Mouse (Mus musculus): ENCODE measurements around the gene Fcgr1.
"Not testable (repeated sequence)": the region's sequence is repeated elsewhere in the genome, so short reads cannot be mapped to it uniquely, and the experiment has no call there.

Fcgr1 gene

DNA sequence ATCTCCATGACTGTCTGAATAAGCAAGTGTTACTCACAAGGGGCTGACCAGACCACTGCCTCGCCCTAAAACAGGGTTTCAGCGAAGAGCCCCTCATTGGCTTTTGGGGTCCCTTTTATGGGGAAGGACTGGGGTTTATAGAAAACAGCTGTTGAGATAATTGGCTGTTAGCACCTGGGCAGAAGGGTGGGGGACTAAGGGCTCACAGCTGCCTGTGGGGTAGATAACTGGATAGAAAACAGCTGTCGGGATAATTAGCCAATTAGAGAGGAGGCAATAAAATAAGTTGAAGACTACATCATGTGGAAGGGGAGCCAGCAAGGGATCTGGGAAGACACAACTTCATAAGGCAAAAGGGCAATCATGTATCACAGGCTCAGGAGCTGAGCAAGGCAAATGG, 42.9 kb downstream of the Fcgr1 start:
- CTCF ChIA-PET = no interaction called here

DNA sequence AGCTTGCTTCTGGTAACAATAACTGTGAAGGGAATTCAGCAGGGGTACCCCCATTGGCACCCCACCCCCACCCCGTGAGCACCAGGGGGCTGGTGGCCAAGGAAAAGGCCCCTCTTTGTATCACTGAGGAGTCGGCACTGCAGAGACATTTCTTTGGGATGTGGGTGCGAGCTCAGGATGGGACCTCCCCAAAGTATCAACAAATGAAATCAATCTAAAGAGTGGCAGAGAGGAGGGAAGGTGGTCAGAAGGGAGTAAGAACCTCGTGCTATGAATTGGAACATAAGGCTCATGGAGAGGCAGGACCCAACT, 44.8 kb downstream of the Fcgr1 start:
- CTCF ChIA-PET = no interaction called here

DNA sequence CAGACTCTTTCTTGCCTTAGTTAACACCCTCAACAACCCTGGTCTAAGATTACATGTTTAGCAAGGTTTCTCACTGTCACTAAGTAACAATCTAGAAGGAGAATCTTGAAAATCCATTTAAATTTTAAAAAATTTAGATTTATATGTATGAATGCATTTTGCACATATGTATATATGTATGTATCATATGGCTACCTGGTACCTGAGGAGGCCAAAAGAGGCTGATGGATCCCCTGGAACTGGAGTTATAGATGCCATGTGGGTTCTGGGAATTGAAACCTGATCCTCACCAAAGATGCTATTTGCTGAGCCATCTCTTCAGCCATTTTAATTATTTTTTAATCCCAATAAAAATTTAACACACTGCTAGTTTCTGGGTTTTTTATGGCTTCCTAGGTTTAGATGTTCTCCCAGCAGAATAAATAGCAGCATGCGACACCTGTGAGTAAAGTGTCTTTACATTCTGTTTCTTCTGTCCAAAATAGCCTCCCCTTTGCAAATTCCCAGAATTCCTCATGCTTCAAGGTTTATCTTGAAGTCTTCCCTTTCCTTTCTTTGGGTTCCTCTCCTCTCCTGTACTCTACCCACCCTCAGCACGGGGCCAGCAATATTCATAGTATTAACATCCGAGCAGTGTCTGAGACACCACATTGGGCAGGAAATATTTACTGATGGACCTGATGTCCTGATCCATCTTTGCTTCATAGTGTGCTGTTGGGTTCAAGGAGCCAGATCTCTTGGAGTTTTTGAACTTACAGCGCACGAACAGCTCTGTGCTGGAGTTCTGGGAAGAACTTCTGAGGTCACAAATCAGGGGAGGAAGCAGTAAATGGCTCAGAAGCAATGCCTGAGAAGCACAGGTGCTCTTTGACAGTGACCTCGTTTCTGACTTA, 45.4 kb downstream of the Fcgr1 start:
- CTCF ChIA-PET = no interaction called here

DNA sequence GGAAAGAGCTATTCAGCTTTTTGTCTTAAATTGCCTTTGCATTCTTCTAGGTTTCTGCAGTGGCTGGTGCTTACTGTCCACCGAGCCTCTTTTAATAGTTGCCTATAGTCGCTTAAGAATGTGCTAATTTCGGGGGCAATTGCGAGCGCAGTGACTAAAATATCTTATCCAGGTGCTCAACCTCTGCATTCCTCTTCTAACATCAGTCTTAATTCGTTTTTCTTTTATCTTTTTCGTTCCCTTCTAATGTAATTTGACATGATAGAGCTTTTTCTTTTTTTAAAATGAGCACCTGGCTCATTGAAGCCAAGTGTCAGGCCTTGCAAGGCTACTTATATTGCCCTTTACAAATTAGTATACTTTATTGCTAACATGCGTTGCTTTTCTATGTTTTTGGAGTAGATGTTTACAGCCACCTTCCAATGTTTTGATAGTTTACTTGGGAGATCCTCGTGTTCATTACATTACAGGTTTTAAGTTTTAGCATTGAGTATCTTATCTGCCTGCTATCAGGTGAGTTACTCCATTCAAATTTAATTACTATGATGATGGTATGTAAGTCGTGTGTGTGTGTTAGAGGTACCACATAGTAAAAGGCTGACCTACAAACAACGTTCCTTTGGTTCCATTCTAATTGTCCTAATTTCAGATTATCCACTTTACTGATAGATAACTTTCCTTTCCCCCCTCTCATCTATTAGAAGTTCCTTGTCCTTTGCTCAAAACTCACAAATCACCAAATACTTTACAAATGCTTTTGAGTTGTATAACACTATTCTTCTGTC, 46.2 kb downstream of the Fcgr1 start:
- CTCF ChIA-PET = interaction anchor here (0.6 kb wide), 1 partner anchor 93 kb away, joined by 5 read pairs; no protein-coding TSS in a partner anchor

DNA sequence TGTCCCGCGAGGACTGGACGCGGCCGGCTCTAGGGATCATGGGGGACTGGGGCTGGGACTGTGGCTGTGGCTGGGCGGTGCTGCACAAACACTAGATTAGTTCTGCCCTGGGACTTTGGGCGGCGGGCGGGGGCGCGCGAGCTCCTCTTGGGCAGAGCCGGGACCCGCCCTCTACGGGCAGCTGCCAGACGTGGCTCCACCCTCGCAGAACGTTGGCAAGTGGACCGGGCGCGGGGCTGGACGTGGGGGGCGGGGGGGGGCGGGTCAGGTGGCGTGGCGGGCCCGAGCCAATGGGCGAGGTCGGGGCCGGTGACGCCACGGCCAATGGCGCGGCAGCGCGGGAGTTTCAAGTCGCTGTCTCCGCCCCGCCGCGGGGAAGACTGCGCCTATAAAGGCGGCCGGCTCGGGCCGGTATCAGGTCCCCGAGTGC, 47.3 kb downstream of the Fcgr1 start, which contains the start of gene Hist2h3c1:
Gene Hist2h3c1 (plus strand): TSS at position 259 of the 430 bp plus-strand sequence.
- CTCF ChIA-PET = not testable (repeated sequence)

DNA sequence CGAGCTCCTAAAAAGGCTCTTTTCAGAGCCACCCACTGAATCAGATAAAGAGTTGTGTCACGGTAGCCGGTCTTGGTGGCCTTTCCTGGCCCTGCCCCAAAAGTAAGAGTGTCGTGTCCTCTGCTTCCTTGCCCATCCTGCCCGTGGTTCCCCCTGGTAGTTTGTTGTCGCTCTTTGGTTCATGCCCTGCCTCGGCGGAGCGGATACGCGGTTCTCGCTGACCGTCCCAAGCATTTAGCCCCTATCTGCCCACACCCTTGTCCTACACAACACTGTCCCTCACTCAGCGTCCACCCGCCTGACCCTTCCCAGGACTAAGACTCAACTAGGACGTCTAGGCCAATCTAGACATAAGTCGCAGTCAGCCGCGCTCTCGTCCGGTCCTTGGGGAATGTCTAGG, 47.8 kb downstream of the Fcgr1 start:
- CTCF ChIA-PET = not testable (repeated sequence)

DNA sequence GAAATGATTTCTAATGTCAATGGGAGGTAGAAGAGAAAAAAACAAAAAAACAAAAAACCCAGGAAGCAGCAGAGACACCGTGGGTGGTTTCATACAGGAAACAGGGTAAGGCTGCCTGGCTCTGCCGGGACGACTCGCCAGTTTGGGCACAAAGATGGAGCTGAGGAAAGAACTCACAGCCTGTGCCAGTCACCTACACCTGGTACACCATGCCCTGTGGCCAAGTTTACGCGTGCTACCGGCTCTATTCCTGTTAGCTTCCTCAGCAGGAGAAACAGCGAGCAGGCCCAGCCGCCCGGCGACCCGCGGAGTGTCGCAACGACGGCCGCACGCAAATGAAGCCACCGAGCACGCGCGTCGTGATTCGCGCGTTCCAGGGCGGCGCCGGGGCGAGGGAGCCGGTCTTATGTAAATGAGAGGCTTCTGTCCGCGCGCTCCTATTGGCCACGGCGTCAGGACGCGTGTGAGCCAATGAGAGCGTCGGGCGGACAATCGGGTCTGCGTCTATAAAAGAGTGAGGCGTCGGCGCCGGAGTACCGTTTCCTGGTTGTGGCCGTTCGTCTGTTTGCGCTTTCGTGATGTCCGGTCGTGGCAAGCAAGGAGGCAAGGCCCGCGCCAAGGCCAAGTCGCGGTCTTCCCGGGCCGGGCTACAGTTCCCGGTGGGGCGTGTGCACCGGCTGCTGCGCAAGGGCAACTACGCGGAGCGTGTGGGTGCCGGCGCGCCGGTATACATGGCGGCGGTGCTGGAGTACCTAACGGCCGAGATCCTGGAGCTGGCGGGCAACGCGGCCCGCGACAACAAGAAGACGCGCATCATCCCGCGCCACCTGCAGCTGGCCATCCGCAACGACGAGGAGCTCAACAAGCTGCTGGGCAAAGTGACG, 48.5 kb downstream of the Fcgr1 start, which contains the start of gene Hist2h2aa1:
Gene Hist2h2aa1 (plus strand): TSS at position 495 of the 884 bp plus-strand sequence.
- CTCF ChIA-PET = not testable (repeated sequence)

DNA sequence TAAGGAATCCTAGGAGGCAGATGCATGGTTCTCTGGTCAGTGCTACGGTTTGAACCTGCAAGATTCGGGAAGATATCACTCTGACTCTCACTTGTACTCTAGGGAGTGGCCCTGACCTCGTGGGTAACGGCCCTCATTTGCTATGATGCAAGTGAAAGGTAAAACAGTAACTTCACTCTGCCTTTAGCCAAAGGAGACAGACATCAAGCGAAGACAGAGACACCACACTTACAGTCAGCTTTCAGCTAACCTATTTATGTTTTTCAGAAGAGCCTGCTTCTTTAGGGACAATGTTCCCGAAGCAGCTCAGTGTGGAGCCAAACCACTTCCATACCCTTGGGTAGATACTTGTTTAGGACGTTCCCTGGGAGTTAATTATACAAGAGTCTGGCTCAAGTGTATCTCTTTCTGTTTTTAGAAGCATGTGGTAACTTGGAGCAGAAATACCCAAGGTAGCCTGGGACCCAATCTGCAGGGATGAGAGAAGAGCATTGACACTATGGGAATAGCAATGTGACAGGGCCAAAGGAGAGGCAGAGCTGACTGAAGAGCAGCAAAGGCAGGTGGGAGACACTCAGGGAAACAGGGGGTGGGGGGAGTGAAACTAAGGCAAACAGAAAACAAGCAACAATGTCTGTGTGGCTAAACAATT, 49.7 kb downstream of the Fcgr1 start:
- CTCF ChIA-PET = interaction anchor here (0.5 to 1.2 kb wide), 2 partner anchors 20 to 64 kb away, joined by 3 to 5 read pairs; no protein-coding TSS in a partner anchor

DNA sequence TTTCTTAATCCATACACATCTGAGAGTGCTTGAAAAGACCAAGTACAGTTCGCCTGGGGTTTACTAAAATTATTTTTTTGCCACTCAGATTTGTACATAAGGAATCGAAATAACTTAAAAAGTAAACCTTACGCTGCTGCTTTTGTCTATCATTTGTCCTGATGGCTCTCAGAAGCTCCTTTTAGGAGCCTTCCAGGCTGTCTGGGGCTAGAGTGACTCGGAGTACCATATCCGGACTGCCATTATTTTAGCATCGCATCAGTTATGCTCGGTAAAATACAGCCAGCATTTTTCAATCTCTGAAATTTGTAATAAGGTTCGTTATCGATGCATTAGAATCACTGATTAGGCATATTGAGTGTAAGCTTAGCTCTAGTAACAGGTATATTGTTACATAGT, 53.0 kb downstream of the Fcgr1 start:
- CTCF ChIA-PET = interaction anchor here (0.6 to 0.7 kb wide), 2 partner anchors 42 to 505 kb away, joined by 4 to 6 read pairs; no protein-coding TSS in a partner anchor

DNA sequence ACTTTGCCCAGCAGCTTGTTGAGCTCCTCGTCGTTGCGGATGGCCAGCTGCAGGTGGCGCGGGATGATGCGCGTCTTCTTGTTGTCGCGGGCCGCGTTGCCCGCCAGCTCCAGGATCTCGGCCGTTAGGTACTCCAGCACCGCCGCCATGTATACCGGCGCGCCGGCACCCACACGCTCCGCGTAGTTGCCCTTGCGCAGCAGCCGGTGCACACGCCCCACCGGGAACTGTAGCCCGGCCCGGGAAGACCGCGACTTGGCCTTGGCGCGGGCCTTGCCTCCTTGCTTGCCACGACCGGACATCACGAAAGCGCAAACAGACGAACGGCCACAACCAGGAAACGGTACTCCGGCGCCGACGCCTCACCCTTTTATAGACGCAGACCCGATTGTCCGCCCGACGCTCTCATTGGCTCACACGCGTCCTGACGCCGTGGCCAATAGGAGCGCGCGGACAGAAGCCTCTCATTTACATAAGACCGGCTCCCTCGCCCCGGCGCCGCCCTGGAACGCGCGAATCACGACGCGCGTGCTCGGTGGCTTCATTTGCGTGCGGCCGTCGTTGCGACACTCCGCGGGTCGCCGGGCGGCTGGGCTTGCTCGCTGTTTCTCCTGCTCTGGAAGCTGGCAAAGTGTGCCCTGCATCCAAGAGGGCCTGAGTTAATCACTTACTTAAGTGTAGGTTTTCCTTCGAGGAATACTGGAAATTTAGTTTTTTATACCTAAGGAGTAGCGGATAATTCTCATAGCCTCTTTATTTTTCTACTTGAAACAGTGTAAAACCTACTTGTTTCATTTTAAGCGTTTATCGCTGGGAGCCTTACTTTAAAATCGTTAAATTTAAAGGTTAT, 53.6 kb downstream of the Fcgr1 start, which contains the start of gene Hist2h2aa2:
Gene Hist2h2aa2 (minus strand): TSS at position 328 of the 850 bp plus-strand sequence.
- CTCF ChIA-PET = interaction anchor here (0.7 kb wide), 1 partner anchor 505 kb away, joined by 6 read pairs; no protein-coding TSS in a partner anchor

DNA sequence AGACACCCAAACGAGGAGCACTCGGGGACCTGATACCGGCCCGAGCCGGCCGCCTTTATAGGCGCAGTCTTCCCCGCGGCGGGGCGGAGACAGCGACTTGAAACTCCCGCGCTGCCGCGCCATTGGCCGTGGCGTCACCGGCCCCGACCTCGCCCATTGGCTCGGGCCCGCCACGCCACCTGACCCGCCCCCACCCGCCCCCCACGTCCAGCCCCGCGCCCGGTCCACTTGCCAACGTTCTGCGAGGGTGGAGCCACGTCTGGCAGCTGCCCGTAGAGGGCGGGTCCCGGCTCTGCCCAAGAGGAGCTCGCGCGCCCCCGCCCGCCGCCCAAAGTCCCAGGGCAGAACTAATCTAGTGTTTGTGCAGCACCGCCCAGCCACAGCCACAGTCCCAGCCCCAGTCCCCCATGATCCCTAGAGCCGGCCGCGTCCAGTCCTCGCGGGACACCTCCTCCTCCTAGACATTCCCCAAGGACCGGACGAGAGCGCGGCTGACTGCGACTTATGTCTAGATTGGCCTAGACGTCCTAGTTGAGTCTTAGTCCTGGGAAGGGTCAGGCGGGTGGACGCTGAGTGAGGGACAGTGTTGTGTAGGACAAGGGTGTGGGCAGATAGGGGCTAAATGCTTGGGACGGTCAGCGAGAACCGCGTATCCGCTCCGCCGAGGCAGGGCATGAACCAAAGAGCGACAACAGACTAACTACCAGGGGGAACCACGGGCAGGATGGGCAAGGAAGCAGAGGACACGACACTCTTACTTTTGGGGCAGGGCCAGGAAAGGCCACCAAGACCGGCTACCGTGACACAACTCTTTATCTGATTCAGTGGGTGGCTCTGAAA, 54.6 kb downstream of the Fcgr1 start, which contains the start of gene Hist2h3c2:
Gene Hist2h3c2 (minus strand): TSS at position 174 of the 840 bp plus-strand sequence.
- CTCF ChIA-PET = not testable (repeated sequence)

DNA sequence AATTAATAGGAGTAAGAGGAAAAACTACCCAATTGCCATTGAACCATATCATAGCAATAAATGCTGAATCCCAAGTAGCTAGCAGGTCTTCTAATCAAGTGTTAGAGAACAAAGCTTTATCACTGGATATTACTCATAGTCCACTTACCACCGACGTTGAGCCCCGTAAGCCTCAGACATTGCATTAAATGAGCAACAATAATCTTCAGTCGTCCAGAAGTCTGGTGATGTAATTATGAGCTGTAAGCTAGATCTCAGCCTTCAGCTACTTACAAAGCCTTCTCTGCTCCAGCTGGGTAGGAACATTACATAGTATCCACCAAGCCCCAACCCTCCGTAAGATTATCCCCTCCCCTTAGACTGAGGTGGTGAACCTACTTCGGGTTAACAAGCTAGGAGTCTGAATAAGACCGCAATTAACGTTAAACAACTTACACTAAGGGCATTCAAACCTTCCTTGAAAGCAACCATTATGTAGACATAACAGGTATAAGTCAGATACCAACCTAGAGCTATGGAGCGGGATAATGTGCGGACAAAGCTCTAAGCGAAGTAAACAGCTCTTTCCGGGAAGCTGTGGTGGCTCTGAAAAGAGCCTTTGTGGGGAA, 55.8 kb downstream of the Fcgr1 start:
- CTCF ChIA-PET = interaction anchor here (0.6 to 0.9 kb wide), 2 partner anchors 45 to 90 kb away, joined by 4 read pairs; no protein-coding TSS in a partner anchor

DNA sequence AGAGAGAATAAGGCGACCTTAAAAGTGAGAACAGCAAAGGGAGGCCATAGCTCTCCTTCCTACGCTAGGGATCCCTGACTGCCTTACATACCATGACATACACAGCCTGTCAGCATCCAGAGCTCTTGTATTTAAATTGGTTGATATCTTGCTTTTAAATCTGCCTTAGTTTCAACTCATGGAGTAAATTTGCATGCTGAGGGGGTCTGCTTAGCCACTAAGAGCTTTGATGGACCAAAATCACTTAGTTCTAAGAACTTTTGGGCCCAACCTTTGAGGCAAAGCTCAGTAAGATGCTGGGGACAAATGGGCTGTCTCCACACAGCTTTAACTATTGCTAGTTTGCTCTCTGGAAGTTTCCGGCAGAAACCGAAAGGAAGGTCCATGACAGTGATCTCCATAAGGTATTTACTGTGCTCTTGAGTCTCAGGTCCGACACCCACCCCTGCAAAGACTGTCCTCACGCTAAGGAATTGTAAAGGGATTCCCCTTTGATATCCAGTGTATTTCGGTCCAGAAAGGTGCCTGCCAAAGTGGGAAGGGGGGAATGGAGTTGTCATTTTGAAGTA, 56.4 kb downstream of the Fcgr1 start:
- CTCF ChIA-PET = interaction anchor here (0.6 to 1.5 kb wide), 3 partner anchors 24 to 90 kb away, joined by 3 to 4 read pairs (median 4); no protein-coding TSS in a partner anchor

DNA sequence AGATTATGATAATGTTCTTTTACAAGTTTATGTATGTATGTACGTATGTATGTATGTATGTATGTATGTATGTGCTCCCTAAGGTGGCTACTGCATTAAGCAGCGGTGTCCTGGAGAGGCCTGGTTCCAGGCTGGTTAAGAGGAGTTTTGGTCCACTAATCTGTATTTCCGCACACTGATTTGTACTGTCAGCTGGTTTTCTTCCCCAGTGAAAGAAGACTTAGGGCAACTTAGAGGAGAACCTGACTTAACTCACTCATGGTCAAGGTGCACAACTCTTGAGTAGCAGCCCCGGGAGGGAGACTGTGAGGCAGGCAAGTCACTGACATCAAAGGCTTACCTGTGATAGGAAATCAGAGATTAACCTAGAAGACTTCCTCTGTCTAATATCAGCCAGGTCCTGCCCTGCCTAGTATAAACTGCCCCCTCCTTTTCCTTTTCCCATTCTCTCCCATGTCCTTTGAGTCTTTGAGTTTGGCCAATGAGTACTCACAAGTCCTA, 56.9 kb downstream of the Fcgr1 start:
- CTCF ChIA-PET = interaction anchor here (0.6 to 1.5 kb wide), 4 partner anchors 23 to 376 kb away, joined by 3 to 4 read pairs (median 4); no protein-coding TSS in a partner anchor

DNA sequence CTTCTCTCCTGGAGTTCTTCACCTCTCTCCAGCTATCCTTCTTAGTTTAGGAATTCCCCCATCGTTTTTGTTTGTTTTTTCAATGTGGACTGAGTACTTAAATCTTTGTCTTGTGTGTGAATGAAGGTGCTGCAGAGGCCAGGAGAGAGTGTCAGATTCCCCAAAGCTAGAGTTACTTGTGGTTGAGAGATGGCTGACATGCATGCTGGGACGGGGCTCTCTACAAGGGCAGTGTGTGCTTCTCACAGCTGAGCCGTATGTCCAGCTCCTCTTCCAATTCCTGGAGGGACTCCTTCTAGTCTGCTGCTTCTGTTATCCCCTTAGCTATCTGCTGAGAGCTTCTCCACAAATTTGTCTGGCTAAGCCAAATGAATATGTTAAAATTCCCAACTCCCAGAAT, 57.9 kb downstream of the Fcgr1 start:
- CTCF ChIA-PET = interaction anchor here (0.7 to 1.5 kb wide), 2 partner anchors 26 to 43 kb away, joined by 3 to 5 read pairs; no protein-coding TSS in a partner anchor

DNA sequence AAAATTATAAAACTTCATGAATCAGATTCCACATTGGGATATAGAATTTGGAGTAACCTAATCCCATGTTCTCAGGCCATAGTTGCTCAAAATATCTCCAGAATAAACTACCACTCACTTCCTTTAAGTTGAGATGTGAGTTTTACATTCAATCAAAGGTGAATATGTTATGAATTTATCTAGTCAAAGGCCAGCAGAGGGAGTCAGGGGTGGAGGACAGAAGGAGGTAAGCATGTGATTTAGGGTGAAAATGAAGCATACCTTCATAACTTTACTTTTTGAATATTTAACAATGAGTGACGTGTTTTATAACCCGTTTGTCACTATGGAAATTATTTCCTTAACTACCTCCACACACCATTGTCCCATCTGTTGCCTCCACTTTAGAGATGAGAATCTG, 58.9 kb downstream of the Fcgr1 start:
- CTCF ChIA-PET = interaction anchor here (0.9 kb wide), 1 partner anchor 26 kb away, joined by 3 read pairs; no protein-coding TSS in a partner anchor
